Mouse (Mus musculus): ENCODE data around the gene Slfn5.
"Not testable (repeated sequence)": the region's sequence is repeated elsewhere in the genome, so short reads cannot be mapped to it uniquely, and the experiment has no call there.

The Slfn5 gene

DNA sequence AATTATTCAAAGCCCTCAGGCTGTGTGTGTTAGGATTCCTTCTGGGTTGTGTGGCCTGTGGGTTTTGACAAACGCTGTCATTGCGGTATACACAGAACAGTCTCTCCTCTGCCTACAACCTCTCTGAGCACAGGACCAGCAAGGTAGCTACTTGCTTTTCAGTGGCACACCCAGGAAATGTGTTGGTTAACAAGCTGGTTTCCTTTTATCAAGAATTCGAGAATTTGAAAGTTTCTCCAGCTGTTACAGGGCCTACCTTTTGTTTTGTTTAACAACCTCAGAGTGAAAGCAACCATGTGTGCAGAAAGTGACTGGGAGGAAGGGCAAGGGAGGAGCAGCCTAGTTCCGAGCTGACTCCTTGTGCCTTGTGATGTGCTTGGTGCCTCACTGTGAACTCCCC, 3.7 kb upstream of the Slfn5 start:
- no peak for DNase-seq (ENCODE audit: low read depth)

DNA sequence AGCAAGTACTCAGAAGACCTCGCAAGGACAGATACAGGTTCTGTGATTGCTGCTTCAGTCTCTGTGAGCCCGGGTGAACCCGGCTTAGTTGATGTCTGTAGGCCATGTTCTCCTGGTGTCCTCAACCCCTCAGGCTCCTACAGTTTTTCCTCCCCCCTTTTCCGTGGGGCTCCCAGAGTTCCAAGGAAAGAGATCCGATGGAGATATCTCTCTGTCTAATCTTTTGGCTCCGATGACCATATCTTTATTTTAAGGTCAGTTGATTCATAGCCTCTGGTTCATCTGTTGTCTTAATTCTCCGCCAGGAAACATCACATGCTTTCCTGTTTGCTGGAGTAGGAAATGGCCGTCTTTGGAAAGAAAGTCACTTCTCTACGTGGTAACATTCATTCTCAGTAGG, 2.1 kb upstream of the Slfn5 start:
- no peak for DNase-seq (ENCODE audit: low read depth)

DNA sequence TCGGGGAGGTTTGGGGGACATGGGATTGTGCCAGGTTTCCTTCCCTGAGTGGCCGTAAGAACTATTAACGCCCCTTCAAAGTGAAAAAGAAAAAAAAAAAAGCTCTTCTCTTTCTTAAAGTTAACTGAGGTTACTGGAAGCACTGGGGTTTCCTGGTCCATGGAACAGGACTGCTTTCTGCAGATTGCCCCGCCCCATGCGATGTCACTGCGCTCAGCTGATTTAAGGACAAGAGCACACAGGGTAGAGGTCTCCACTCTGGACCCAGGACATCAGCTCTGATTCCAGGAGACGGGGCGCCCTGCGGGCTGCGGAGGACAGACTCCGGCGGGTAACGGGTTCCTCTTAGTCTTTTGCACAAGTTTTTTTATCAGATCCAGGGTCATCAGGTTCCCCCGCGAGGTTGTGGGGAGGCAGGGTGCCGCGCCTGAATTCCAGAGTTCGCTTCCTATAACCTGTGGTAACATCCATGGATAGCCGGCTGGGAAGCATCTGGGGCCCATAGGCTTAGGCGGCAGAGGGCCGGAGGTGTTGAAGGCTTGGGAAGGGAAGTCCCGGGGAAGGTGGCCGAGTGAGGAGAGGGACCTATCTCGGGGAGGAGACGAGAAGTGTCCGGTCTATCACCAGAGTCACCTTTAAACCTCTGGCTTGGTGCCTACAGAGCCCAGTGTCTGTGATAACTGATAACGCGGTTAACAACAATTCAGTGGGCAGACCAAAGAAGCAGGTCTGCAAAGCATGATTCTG, 889 bp downstream of the Slfn5 start:
- no peak for DNase-seq (ENCODE audit: low read depth)

DNA sequence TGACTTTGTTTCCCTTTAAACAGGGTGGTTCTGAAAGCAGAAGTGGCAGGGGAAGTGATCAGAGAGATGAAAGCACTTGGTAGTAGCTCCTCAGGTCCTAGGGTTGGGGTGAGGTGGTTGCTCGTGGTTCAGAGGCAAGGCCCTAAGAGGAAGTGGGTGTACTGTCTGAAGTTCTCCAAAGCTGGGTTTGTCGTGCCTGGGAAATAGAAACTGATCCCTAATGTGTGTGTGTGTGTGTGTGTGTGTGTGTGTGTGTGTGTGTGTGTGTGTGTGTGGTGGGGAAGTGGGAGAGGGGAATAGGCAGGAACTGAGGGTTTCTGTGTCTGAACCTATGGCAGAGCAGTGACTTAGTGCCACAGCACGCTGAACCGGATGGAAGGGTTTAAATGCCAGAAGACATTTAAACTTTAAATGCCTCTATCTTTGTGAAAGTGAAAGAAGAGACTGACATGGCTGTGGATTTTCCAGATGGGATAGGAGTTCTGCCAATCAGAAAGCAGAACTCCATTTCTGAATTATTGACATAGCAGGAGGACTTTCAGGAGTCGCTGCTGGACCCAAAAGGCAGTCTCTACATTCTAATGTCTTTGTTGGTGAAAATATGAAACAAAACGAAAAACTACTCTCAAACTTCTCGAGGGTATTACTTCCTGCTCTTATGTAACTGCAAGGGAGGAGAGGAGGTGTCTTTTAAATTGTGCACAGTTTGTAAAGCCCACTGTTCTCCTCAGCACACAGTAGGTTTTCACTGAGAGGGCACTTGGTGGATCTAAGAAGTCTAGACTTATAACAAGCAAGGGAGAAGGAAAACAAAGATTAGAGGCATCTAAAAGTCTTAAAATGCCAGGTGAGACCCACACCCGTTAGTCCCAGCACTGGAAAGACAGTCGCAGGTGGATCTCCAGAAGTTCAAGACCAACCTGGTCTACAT, 1.7 kb downstream of the Slfn5 start:
- DNase-seq (ENCODE audit: low read depth), result no peak

DNA sequence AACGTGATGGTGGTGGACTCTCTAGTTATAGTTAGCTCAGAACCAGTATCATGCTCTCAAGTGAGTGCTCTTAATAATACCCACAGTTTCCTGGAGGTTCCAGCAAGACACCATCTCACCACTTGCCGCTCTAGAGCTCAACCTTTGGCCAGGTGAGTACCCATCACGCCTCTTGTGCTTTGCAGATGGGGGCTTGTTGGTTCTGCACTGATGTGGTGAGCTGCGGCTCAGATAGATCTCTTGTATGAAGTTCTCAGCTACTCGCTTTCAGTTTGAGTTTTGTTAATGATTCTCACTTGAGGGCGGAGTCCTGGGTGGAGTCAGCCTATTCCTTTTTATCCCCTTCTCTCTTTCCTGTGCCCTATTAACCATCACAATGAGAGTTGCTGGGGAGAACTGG, 3.5 kb downstream of the Slfn5 start:
- no peak for DNase-seq (ENCODE audit: low read depth)

DNA sequence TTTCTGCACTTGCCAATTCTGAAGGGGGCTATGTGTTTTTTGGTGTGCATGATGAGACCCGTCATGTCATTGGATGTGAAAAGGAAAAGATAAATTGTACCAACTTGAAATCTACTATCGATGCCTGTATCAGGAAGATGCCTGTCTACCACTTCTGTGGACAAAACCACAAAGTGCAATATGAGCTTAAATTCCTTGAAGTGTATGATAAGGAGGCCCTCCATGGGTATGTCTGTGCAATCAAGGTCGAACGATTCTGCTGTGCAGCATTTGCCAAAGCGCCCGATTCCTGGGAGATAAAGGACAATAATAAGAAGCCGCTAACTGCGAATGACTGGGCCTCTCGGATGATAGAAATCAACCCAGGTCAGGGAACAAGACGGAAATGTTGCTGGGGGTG, 5.8 kb downstream of the Slfn5 start:
- no peak for DNase-seq (ENCODE audit: low read depth)

DNA sequence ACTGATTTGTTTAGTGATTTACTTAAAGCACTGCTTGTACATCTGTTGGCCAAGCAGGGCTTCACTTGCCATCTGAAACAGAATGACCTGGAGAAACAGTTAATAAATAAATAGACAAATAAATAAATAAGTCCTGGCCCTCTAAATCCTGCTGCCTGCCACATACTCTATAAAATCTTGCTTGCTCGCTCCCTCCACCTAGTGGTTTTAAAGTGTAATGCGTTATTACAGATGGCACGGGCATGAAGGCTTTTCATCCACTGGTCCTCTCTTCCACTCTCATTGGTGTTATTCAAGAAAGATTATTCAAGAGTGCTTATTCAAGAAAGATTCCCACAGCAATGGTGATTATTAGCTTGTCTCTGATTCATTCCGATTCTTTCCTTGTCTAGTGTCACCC, 8.5 kb downstream of the Slfn5 start:
- DNase-seq (ENCODE audit: low read depth), result peak; percentile 34

DNA sequence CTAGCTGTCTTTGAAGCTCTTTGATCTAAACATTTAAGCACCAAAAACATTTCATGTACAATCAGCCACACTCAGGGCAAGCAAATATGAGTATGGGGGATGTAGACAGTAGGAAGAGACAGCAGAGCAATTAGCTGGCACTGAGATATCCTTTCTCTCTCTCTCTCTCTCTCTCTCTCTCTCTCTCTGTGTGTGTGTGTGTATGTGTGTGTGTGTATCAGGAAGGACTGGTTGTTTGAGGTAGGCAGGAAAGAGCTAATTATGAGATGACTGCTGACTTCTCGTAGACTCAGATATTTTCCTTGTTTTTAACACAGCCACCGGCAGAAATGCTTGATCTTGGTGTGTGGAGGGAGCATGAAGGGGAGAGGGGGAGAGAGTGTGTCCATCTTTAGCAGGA, 10.6 kb downstream of the Slfn5 start:
- no peak for DNase-seq (ENCODE audit: low read depth)

DNA sequence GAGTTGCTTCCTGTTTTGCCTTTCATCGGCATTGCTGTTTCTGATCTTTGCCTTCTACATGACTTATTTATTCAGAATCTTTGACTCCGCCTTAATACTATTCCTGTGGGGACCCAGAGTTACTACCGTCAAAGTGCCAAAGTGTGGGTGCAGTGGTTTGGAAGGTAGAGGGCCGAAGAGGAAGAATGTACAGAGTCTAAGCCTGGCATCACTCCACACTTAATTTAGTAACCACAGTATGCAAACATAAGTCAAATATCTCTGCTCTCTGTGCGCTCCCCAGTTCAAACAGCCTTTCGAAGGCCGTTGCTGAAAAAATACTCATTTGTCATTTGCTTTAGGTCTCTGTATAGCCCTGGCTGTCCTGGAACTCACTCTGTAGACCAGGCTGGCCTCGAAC, 11.1 kb downstream of the Slfn5 start:
- no peak for DNase-seq (ENCODE audit: low read depth)

DNA sequence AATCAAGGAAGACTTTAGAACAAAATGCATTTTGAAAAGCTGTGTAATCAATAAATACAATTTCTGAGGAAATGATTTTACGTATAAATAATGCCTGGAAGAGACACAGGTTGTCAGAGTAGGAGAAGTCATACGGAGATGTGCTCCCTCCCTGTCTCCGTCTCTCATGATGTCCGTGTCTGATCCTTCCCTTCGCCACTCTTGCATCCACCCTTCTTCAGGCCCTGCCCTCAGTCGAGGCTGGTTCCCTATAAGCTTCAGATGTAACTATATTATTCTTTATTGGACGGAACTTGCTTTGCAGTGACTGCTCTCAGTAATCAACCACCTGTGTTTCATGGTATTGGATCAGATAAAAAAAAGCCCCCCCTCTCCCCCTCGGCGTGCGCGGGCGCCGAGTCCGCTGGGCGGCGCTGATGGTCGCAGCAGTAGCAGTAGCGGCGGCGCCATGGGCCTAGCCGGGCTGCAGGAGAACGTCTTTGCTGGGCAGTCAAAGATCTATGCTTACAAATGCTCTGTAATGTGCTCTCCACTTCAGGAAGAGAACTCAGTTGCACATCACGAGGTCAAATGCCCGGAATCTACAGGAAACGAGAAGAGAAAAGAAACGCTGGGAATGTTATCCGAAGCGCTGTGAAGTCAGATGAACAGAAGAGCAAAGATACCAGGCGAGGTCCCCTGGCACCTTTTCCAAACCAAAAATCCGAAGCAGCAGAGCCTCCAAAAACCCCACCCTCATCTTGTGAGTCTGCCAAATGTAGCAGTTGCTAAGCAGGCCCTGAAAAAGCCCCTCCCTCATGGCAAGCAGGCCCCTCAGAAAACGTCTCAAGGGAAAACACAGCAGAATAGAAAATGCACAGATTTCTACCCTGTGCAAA, 19.8 kb downstream of the Slfn5 start:
- DNase-seq (ENCODE audit: low read depth), result no peak

DNA sequence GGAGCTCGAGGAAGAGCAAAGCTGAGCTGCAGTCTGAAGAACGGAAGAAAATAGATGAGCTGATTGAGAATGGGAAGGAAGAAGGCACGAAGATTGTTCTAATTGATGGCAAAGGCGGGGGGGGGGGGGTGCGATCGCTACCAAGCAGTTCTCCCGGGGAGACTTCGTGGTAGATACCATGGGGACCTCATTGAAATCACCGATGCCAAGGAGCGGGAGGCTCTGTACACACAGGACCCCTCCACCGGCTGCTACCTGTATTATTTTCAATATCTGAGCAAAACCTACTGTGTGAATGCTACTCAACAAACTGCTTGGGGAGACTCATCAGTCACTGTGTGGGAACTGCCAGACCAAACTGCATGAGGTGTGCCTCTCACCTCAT, 20.4 kb downstream of the Slfn5 start:
- no peak for DNase-seq (ENCODE audit: low read depth)

DNA sequence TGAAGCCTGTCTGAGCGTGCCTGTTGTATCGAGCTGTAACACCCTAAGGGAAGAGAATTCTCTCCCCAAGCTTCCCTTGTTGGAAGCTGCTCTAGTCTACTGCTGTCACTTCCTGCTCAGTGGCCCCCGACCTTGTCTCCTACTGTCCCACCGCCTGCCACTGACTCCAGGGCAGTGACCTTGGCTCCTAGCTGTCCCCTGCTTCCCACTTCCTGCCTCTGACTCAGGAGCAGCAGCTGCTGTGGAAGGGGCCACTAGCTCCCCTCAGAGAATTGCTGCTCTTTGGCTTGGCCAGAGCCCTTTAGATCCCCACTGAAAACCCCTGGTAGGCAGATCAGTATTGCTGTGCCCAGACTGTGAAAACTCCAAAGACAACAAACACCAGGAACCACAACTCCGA, 22.8 kb downstream of the Slfn5 start:
- DNase-seq (ENCODE audit: low read depth), result no peak

DNA sequence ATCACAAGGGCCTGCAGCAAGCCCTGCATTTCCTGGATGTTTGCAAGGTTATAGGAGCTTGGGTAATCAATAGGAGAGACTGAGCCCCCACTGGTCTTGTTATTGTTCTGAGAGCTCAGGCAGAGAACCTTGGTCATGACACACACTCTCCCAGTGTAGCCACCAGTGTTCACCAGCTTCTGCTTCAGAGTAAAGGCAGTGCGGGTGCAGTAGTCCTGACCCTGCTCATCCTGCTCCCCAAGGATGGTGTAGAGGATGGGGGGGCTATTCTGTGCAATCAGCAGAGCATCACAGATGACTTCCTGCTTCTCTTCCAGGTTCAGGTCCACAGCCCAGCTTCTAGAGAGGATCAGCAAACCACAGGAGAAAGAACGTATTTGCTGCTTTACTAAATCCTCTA, 31.3 kb downstream of the Slfn5 start:
- DNase-seq (ENCODE audit: low read depth), result not testable (repeated sequence)

DNA sequence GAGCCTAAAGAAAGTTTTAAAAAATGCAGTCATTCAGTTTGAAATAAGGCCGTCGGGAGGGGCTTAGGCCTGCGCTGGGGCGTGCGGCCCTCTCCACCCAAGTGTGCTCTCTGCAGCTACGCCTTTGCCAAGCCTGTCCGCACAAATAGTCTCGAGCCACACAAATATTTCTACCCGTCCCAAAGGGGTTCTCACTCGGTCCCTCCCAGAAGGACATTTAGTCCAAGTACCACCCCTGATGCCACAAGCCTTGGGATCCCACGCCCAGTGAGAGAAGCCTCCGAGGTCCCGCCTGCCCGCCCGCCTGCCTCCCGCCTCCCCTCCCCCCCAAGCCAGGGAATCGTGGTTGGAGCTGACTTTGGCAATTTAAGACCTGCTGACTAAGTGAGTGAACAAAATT, 32.0 kb downstream of the Slfn5 start:
- no peak for DNase-seq (ENCODE audit: low read depth)

DNA sequence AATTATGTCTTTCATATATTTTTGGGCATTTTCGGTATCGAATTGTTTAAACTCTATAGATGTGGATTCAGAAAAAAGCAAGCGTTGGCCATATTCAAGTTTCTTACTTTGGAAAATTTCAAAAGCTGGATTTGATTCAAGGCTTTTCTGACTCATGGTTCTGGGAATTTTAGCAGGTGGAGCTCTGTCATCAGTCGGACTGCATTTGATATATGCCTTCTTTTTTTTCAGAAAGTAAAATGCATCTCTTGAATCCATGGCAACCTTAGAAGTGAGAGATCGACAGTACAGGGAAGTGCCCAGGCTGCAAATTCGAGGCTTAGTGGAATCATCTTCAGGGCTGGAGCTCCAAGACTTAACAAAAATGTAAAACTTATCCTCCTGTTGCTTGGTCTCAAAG, 36.5 kb downstream of the Slfn5 start:
- DNase-seq (ENCODE audit: low read depth), result no peak

DNA sequence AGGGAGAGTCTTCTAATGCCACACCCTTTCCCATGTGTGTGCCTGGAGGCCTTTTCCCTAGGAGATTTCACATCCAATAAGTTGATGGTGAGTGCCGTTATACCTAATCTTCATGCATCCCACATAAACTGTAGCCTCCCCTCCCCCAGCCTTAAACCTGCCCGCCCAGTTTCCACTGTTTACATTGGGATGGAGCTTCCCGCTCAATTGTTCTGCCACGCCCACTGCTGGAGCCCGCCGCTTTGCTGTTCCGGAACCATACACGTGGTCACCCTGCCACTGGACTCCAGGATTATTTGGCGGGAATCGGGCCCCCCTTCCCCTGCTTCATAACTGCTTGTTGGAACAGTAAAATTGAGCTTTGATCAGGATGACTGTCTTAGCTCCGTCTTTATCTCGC, 38.2 kb downstream of the Slfn5 start:
- no peak for DNase-seq (ENCODE audit: low read depth)

DNA sequence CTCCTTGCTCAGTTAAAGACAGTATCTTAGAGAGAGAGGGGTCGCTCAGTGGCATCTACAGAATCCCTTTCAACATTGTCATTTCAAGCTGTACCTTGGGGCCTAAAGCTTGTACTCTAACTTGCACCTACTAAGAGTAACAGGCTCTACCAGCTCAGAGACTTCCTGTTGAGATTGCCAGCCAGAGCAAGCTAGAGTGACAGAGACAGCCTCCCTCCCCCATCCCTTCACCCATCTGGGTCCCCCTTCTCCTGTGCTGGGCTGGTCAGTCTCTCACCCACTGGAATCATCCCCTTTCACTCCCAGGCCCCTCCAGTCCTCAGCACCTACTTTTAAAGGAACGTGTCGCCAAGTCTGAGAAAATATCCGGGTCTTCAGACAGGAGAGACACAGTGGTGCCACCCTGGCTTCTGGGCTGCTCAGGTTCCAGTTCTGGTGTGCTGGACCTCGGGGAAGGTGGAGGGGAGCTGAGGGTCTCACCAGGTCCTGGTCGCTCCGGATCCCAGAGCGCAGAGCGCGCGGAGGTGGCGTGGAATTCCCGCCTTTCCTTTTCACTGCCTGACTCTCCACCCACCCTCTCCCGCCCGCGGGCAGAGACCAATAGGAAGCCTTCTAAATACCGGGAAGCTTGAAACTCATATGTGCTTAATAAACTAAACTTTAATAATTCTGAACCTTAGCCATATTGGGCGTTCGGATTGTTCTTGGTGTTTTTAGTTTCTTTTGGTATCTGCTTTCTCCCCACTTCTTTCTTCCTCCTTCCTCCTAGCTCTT, 39.6 kb downstream of the Slfn5 start:
- not testable (repeated sequence) for DNase-seq (ENCODE audit: low read depth)

DNA sequence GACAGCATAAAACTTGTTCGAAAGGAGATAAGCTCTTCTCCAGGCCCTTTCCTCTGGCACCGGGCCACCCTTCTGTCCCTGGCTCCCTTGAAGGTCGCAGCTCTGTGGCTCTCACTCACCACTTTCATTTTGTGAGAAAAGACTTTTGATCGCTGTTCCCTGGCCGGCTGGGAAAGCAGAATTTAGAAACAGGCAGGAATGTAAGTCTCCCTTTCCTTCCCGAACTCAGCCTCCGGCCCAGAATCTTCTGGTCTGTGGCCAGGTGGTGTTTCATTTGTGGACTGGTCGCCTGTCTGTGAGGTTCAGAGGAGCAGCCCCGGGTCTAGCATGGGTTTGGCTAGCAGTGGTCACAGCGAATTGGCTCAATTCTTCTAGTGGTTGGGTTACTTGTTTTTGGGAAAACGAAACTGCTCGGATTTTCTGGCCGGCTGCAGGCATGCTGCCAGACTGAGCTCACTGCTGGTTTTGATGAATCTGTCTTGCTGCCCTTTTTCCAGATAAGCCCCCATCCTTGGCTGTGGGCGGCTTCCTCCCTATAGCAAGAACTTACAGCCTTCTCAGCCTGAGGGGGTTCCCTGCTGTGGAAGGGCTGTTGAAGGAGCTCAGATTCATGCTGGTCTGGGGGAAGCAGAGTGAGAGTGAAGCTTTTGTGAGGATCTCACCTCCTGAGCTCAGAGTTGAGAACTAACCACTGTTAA, 40.5 kb downstream of the Slfn5 start, which contains the start of gene Slfn9:
Gene Slfn9, minus strand, starts transcription at position 362 of the 698 bp plus-strand sequence.
- DNase-seq (ENCODE audit: low read depth), result peak; percentile 35

DNA sequence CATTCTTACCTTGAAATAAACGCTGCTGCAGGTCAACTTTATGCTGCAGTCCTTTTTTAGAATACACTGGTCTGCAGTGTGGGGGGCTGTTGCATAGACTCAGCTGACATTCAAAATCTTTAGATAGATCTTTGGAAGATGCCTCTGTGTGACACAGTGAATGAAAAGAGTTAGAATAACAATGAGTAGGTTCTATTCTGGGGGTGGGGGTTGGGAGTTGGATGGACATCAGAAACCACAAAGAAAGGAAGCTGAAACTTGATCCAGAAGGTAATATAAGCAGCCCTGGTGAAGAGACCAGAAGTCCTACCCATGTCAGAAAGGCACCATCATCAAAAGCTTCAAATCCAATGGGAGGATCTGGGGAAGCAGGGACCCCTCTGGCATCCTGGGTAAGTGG, 62.2 kb downstream of the Slfn5 start:
- no peak for DNase-seq (ENCODE audit: low read depth)
